Mouse (Mus musculus) intestine, embryonic 16.5 days (tissue): Measurements from ENCODE around the gene Hoxa6. TPM values are rescaled to one million over a fixed set of nuclear protein-coding genes. Genes with fewer than 3 reads are reported as not detected.
A peak's percentile ranks its signal among the peaks of the same experiment; 100 is the strongest.

ENCODE experiments used
- ATAC-seq: fragments of 200-750 bp; cut with Nextera tagmentation; 2 replicates; pipeline ENCODE4 v1.8.0; 2017; ENCODE audit warnings: moderate TSS enrichment, moderate library complexity
- H3K27ac ChIP-seq: fragments of 300-500 bp; sonication (generic); 2 replicates; pipeline ENCODE4 v1.5.1; 2014; ENCODE audit warnings: mild to moderate bottlenecking, low read length
- H3K27me3 ChIP-seq: fragments of 300-500 bp; sonication (generic); replicated peaks from 2 replicates; pipeline ENCODE4 v1.6.1; 2014; ENCODE audit warnings: low read length, control low read depth, mixed read lengths; ENCODE audit not compliant: control insufficient read depth, insufficient read depth
- H3K36me3 ChIP-seq: fragments of 300-500 bp; sonication (generic); 2 replicates; pipeline ENCODE4 v1.6.1; 2014; ENCODE audit warnings: low read length, control low read depth; ENCODE audit not compliant: control insufficient read depth, insufficient read depth
- H3K4me1 ChIP-seq: fragments of 300-500 bp; sonication (generic); 2 replicates; pipeline ENCODE4 v1.6.1; 2014; ENCODE audit warnings: low read length, control low read depth, mixed read lengths; ENCODE audit not compliant: control insufficient read depth, insufficient read depth
- H3K4me2 ChIP-seq: fragments of 300-500 bp; sonication (generic); 2 replicates; pipeline ENCODE4 v1.6.1; 2014; ENCODE audit warnings: low read depth, low read length, control low read depth
- H3K4me3 ChIP-seq: fragments of 300-500 bp; sonication (generic); 2 replicates; pipeline ENCODE4 v1.5.1; 2014; ENCODE audit warnings: mild to moderate bottlenecking, low read length
- H3K9ac ChIP-seq: fragments of 300-500 bp; sonication (generic); 2 replicates; pipeline ENCODE4 v1.6.1; 2014; ENCODE audit warnings: low read depth, low read length
- H3K9me3 ChIP-seq: fragments of 300-500 bp; sonication (generic); 2 replicates; pipeline ENCODE4 v1.6.1; 2016; ENCODE audit warnings: low read length, control low read depth; ENCODE audit not compliant: control insufficient read depth
- WGBS: fragments of 180-500 bp; shearing (Covaris S2); extraction: QIAGEN DNeasy Blood & Tissue Kit; methylation state at CpG from one replicate; pipeline ENCODE4 v1.1.7; 2014; 5-methylcytosine and 5-hydroxymethylcytosine counted together
- polyA plus RNA-seq: library from polyadenylated mRNA; unstranded; fragments of >200 nt; fragmentation: Nextera tagmentation; extraction: Ambion mirVana; gene quantifications from 2 replicates; pipeline ENCODE4 v1.2.1, GENCODE M21; 2015

The Hoxa6 gene
- polyA plus RNA-seq, 1 experiment from 2014 or later, result 1.2 TPM

GRCm38 (mm10) chr6:52163366-52164031 lies 45.0 kb downstream of the Hoxa6 start:
- 36% methylated on average over 17 of the region's 17 CpGs for WGBS
- peaks cover 18% of the 10 kb centered on the region for H3K4me1 ChIP-seq
- peak overlapping the region; percentile 52 for H3K4me3 ChIP-seq
- peak overlapping the region; percentile 69 for H3K4me2 ChIP-seq
- no peaks in the 10 kb centered on the region for H3K9me3 ChIP-seq
- peak overlapping the region; percentile 87 for H3K27ac ChIP-seq
- H3K27me3 ChIP-seq, result peaks cover 12% of the 10 kb centered on the region
- H3K9ac ChIP-seq, result peak overlapping the region; percentile 74
- H3K36me3 ChIP-seq, result no peaks in the 10 kb centered on the region
- ATAC-seq, result no peak

DNA sequence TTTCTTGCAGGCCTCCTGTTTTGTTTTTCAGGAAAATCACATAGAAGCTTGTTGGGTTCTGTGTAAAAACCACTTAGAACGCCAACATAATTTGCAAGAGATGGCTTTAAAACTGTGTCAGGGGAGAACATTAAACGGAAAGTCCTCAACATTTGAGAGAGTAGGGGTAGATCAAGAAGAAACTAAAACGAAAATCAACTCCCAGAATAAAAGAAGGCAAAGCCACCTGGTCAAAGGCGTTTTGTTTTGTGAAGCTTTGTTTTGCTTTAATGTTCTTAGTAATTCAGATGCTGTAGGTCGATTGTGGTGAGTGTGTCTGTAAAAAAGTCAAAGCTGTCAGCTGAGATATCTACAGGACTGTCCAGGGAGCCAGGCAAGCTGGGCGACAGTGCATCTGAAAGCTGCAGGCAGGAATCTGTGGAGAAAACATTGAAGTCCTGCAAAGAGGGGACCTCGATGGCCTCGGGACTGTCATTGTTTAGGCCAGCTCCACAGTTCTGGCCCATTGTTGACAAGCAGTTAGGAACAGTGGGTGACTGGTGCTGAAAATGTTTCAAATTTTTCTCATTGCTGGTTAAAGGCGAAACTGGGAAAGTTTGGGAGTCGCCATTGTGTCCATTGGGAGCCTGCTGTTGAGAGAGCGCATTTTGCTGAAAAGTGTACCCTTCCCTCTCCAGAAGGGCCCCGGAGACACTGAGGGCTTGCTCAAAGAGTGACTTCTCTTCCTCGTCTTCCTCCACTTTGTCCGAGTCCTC lies 45.7 kb downstream of the Hoxa6 start:
- peaks cover 21% of the 10 kb centered on the region for H3K4me1 ChIP-seq
- H3K4me2 ChIP-seq, result peak overlapping the region; percentile 69
- no peaks in the 10 kb centered on the region for H3K9me3 ChIP-seq
- H3K27ac ChIP-seq, result peak overlapping the region; percentile 87
- ATAC-seq, result no peak
- peaks cover 12% of the 10 kb centered on the region for H3K27me3 ChIP-seq
- H3K4me3 ChIP-seq, result peak overlapping the region; percentile 52
- peak overlapping the region; percentile 74 for H3K9ac ChIP-seq
- no peaks in the 10 kb centered on the region for H3K36me3 ChIP-seq
- 40% methylated on average over 14 of the region's 14 CpGs for WGBS

GRCm38 (mm10) chr6:52162093-52162380 lies 46.5 kb downstream of the Hoxa6 start:
- ATAC-seq, result no peak
- Histone ChIP-seq H3K4me3 (peak overlapping the region; percentile 9; the same call in 1 of the 2 replicates), H3K36me3 (no peaks in the 10 kb centered on the region), H3K9me3 (no peaks in the 10 kb centered on the region), H3K4me1 (peaks cover 23% of the 10 kb centered on the region), H3K27me3 (peaks cover 14% of the 10 kb centered on the region), H3K27ac (no peak overlapping the region), H3K9ac (peak overlapping the region; percentile 23; the same call in 1 of the 2 replicates), H3K4me2 (peak overlapping the region; percentile 32; the same call in 1 of the 2 replicates)
- 51% methylated on average over 1 of the region's 1 CpGs for WGBS

DNA sequence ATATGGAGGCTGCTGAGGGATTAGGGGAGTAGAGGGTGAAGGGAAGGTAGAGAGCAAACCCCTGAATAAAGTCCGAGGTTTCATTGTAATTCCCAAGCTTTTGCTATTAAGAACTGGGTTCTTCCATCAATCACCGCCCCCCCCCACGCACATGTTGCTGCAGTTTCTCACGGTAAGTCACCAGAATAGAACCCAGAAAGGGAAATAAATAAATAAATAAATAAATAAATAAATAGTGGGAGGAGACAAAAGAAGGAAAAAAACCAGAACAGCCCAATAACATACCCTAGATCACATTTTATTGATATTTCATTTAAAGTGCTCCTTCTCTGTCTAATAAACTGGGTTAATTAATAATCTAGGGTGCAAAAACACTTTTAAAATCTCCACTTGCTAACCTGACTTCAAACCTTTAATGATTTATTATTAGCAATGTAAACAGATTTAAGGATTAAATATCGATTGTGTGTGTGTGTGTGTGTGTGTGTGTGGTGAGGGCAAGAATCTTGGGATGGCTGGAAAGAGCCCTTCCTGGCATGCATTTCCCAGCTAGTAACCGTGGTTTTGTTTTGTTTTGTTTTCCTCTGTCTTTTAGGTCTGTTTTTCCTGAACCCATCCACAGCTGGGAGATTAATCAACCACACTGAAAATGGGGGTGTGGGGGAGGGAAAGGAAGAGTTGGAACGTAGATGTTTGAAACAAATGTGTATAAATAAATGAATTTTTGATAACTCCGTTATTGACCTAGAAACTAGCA lies 47.0 kb downstream of the Hoxa6 start:
- Histone ChIP-seq H3K36me3 (no peaks in the 10 kb centered on the region), H3K27ac (peak overlapping the region; percentile 93), H3K4me2 (peak overlapping the region; percentile 93), H3K9ac (peak overlapping the region; percentile 69), H3K4me3 (peak overlapping the region; percentile 79), H3K4me1 (peaks cover 23% of the 10 kb centered on the region), H3K9me3 (no peaks in the 10 kb centered on the region), H3K27me3 (peaks cover 20% of the 10 kb centered on the region)
- no peak for ATAC-seq
- 25% methylated on average over 8 of the region's 8 CpGs for WGBS

DNA sequence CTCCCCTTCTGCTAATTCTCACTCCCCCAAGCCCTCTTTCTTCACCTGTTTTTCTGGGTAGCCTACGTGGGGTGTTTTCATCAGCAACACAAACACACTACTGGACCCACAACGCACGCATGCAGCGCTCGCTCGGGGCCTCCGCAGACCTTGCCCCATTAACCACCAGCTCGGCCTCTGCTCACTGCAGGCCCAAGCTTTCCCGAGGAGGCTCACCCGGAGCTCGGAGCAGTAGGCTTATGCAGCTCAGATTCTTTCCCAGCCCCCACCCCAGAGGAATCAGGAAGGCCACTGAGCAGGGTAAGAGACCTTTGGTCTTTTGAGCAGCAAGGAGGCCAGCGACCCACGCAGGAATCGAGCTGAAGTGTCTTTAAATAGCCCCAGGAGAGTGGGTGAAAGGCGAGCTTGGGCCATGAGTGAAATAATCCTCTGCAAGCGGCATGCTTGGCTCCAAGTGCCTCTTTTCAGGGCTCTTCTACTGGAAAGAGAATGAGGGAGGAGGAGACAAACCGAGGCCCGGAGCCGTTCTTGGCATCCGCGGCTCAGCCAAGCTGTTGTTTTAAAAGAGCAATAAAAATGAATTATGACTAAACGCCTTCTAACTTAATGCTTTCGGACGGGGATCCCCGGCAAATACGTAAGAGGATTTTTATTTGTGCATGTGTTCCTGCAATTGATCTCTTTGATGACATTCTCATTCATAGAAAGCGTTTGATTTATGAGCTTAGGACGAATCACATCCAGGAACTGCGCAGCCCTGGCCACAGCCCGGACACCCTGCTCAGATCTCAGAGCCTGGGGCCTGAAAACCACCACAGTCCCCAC lies 47.8 kb downstream of the Hoxa6 start:
- H3K4me2 ChIP-seq, result peak overlapping the region; percentile 93
- H3K36me3 ChIP-seq, result no peaks in the 10 kb centered on the region
- peaks cover 24% of the 10 kb centered on the region for H3K27me3 ChIP-seq
- H3K27ac ChIP-seq, result peak overlapping the region; percentile 93
- H3K9me3 ChIP-seq, result no peaks in the 10 kb centered on the region
- ATAC-seq, result peak; percentile 38
- H3K9ac ChIP-seq, result peak overlapping the region; percentile 69
- WGBS, result 4% methylated on average over 30 of the region's 30 CpGs
- H3K4me3 ChIP-seq, result peak overlapping the region; percentile 79
- H3K4me1 ChIP-seq, result peaks cover 23% of the 10 kb centered on the region

DNA sequence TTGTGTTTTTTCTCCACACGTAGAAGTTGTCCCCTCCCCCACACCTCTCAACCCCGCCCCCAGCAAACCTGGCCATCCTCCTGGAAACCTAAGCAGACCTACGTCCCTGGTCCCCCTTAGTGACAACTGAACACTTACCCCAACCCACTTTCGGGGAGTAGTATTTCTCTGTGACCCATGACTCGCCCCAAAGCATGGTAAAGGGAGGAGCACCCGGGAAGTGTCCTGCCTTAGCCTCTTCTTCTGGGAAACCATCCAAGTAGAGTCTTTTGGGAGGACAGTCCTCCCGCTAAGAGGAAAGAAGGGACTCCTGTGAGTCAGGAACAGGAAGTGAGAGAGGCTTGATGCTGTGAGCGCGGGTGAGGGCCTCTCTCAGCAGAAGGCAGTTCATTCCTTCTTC lies 48.5 kb downstream of the Hoxa6 start:
- Histone ChIP-seq H3K27ac (peak overlapping the region; percentile 93), H3K9me3 (no peaks in the 10 kb centered on the region), H3K4me2 (peak overlapping the region; percentile 93), H3K9ac (peak overlapping the region; percentile 69), H3K36me3 (no peaks in the 10 kb centered on the region), H3K27me3 (peaks cover 24% of the 10 kb centered on the region), H3K4me1 (peaks cover 23% of the 10 kb centered on the region), H3K4me3 (peak overlapping the region; percentile 79)
- peak; percentile 12; the same call in 1 of the 2 replicates for ATAC-seq
- 25% methylated on average over 8 of the region's 9 CpGs for WGBS

GRCm38 (mm10) chr6:52159164-52159761 lies 49.3 kb downstream of the Hoxa6 start:
- H3K27me3 ChIP-seq, result peaks cover 21% of the 10 kb centered on the region
- peak overlapping the region; percentile 80 for H3K9ac ChIP-seq
- H3K4me1 ChIP-seq, result peaks cover 23% of the 10 kb centered on the region
- no peaks in the 10 kb centered on the region for H3K36me3 ChIP-seq
- peak overlapping the region; percentile 93 for H3K4me2 ChIP-seq
- WGBS, result 17% methylated on average over 12 of the region's 12 CpGs
- peak overlapping the region; percentile 79 for H3K4me3 ChIP-seq
- no peaks in the 10 kb centered on the region for H3K9me3 ChIP-seq
- peak overlapping the region; percentile 93 for H3K27ac ChIP-seq
- peak; percentile 26 for ATAC-seq

- peak within 1 kb of the TSS; percentile 93 for H3K27ac ChIP-seq
- H3K4me3 ChIP-seq, result peak within 1 kb of the TSS; percentile 79
- 0% methylated on average over 55 of the region's 55 CpGs for WGBS
- peak within 1 kb of the TSS; percentile 93 for H3K4me2 ChIP-seq
- peak; percentile 83 for ATAC-seq
- no peaks in the 10 kb centered on the region for H3K36me3 ChIP-seq
- H3K4me1 ChIP-seq, result peaks cover 23% of the 10 kb centered on the region
- H3K9me3 ChIP-seq, result no peaks in the 10 kb centered on the region
- peaks cover 24% of the 10 kb centered on the region for H3K27me3 ChIP-seq
- H3K9ac ChIP-seq, result peak within 1 kb of the TSS; percentile 80
Measured at GRCm38 (mm10) chr6:52158276-52159051, 50.1 kb downstream of the Hoxa6 start, which contains the start of gene Hoxa1. Gene Hoxa1, minus strand, starts transcription at chr6:52158317.
